Mouse (Mus musculus): ENCODE measurements around the gene Epn1.

DNA sequence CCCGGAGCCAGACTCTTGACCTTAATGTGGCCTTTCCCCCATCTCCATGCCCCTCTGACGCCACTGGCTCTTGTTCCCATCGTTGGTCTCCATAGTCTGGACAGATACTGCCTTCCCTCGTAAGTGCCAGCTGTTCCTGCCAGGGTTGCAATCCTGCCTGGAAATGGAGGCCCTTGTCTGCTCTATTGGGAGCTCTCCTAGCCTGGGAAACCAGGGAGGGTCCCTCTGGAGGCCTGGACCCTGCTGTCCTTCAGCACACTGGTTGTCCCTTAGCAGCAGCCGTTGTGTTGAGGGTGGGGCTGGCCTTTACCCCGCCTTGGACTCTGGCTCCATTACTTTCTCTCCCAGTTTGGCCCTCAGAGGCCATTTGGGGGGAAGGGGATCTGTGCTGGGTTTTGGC lies 12.3 kb downstream of the Epn1 start:
- no peak for TF ChIP-seq POLR2A (IDR thresholded peaks at IDR 0.05; ENCODE audit: low read depth, low read length)
- no peak for TF ChIP-seq CTCF (IDR thresholded peaks at IDR 0.05; ENCODE audit: extremely low read depth, insufficient read length, insufficient replicate concordance, low read depth, low read length)
